Mouse (Mus musculus): ENCODE results near the gene Rph3al.

- TF ChIP-seq CTCF (IDR thresholded peaks at IDR 0.05; ENCODE audit: low read depth) (no peak), EP300 (optimal IDR thresholded peaks at IDR 0.05) (no peak)
Measured at GRCm38 (mm10) chr11:75906556-75906955, 31.7 kb downstream of the Rph3al start.
